Mouse (Mus musculus): ENCODE results near the gene Pik3cb.

DNA sequence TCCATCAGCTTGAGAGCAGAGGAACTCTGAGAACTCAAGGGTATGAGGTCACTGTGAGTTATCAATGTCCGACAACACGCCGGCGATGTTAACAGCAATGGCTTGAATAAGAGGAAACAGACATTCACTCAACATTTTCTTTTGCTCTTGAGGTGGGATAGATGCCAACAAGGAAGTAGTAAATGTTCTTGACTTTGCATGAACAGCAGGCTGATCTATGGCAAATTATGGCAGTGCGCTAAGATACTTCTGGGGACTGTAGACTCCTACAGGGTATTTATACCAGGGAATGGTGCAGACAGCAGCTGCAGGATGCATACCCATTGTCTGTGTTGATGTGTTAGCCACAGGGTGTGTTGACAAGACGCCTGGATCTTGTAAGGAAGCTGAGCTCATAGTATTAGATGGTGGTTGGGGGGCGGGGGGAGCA is 17.8 kb upstream of the Pik3cb start:
- TF ChIP-seq CTCF (IDR thresholded peaks at IDR 0.05; ENCODE audit: low read depth) (no peak), EP300 (optimal IDR thresholded peaks at IDR 0.05) (no peak)
